Mouse (Mus musculus): ENCODE data around the gene Etfbkmt. TPM values are rescaled to one million over a fixed set of nuclear protein-coding genes. Genes with fewer than 3 reads are reported as not detected.
"Not testable (repeated sequence)": the region's sequence is repeated elsewhere in the genome, so short reads cannot be mapped to it uniquely, and the experiment has no call there.

Etfbkmt gene
- polyA plus RNA-seq, 1 experiment from 2014 or later, result 12.7 TPM

DNA sequence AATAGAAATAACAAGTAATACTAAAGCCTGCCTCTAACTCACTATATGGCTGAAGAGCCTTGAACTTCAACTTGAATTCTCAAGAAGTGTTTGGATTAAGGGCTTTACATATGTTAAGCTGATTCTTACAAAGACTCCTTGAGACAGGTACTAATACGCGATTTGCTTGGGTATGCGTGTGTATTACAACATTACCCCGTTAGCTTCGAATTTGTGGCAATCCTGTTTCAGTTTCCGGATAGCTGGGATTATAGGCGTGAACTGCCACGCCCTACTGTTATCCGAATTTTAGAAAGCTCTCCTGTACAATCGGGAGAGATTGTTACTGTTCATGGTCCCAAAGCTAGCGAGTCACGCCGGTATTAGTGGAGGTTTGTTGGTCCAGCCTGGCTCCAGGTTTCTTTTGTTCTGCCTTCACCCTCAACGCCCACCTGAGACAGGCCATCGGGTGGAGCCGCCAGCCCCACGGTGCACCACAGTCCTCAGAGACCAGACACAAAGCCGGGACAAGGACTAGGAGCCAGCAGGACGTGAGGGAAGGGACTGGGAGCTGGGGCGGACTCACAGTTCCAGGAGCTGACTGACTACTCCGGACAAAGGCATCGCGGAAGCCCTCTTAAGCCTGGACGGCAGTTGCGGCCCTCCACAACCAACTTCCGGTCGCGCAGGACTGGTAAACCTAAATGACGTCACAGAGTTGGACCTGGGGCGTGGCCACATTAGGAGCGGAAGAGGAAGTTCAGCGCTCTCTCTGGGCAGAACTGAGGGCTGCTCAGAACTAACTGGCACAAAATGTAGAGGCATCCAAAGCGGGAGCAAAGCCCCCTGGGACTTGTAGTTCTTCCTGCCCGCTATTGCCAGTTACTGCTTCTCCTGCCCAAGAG is 48.6 kb downstream of the Etfbkmt start, which contains the start of gene Amn1:
Amn1 (minus strand) TSS at position 672 of the 884 bp plus-strand sequence.
- Histone ChIP-seq H3K9me3 (replicated peaks) (no peaks in the 10 kb centered on the region), H3K9ac (peak within 1 kb of the TSS; percentile 88), H3K27me3 (no peaks in the 10 kb centered on the region), H3K27ac (peak within 1 kb of the TSS; percentile 96), H3K4me3 (peak within 1 kb of the TSS; percentile 97), H3K4me1 (replicated peaks) (peaks cover 14% of the 10 kb centered on the region), H3K4me2 (peak within 1 kb of the TSS; percentile 76), H3K36me3 (peaks cover 6% of the 10 kb centered on the region; the same call in 1 of the 2 replicates)
- under 1% methylated on average over 34 of the region's 34 CpGs for WGBS
- peak; percentile 99 for ATAC-seq (replicated peaks; ENCODE audit: insufficient number of reproducible peaks, insufficient read depth, low FRiP score, low read depth)

DNA sequence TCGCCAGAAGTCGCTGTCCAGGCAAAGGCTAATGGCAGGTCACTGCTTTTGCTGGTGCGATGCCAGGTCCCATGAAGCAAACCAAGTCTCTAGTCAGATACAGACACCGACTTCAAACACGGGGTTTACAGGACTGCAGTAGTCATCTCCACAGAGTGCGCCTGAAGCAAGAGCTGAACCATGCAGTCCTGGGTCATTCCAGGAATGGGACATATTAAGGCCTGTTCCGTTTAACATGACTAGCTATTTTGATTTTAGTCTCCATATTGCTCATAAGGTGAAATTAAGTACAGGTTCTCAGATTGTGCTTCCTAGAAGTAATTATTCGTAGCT is 49.2 kb downstream of the Etfbkmt start:
- H3K36me3 ChIP-seq, result peaks cover 2% of the 10 kb centered on the region; the same call in 1 of the 2 replicates
- peak overlapping the region; percentile 76 for H3K4me2 ChIP-seq
- no peaks in the 10 kb centered on the region for H3K9me3 ChIP-seq (replicated peaks)
- 33% methylated on average over 8 of the region's 8 CpGs for WGBS
- H3K27ac ChIP-seq, result peak overlapping the region; percentile 96
- H3K27me3 ChIP-seq, result no peaks in the 10 kb centered on the region
- H3K9ac ChIP-seq, result peak overlapping the region; percentile 43; the same call in 1 of the 2 replicates
- H3K4me3 ChIP-seq, result peak overlapping the region; percentile 97
- peaks cover 14% of the 10 kb centered on the region for H3K4me1 ChIP-seq (replicated peaks)
- peak; percentile 40; the same call in 1 of the 2 replicates for ATAC-seq (replicated peaks; ENCODE audit: insufficient number of reproducible peaks, insufficient read depth, low FRiP score, low read depth)

GRCm38 (mm10) chr6:149189340-149189922 is 49.8 kb downstream of the Etfbkmt start:
- Histone ChIP-seq H3K27me3 (no peaks in the 10 kb centered on the region), H3K36me3 (no peaks in the 10 kb centered on the region), H3K4me2 (peak overlapping the region; percentile 76), H3K4me1 (replicated peaks) (peaks cover 14% of the 10 kb centered on the region), H3K9ac (no peak overlapping the region), H3K9me3 (replicated peaks) (no peaks in the 10 kb centered on the region), H3K27ac (no peak overlapping the region), H3K4me3 (peak overlapping the region; percentile 97; the same call in 1 of the 2 replicates)
- ATAC-seq (replicated peaks; ENCODE audit: insufficient number of reproducible peaks, insufficient read depth, low FRiP score, low read depth), result no peak
- 90% methylated on average over 16 of the region's 16 CpGs for WGBS

DNA sequence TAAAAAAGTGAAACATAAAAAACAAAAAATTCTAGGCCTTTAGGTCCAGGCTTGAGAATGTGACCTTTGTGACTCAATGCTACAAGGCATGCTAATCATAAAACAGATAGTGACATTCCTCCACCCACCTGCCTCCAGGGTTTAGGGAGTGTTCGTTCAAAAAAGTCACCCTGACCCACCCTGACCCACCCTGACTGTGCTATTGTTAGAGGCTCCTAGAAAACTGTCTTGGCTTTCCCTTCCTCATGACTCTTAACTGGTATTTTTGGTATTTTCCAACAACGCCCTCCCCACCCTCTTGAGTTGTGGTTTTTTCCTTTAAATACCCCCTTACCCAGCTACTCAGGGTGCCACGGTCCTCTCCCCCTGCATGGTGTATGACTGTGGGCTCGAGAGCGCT is 52.3 kb downstream of the Etfbkmt start:
- ATAC-seq (replicated peaks; ENCODE audit: insufficient number of reproducible peaks, insufficient read depth, low FRiP score, low read depth); H3K4me2 ChIP-seq; H3K36me3 ChIP-seq; H3K27me3 ChIP-seq; H3K9ac ChIP-seq; H3K27ac ChIP-seq; H3K4me1 ChIP-seq (replicated peaks); H3K4me3 ChIP-seq; H3K9me3 ChIP-seq (replicated peaks): not testable (repeated sequence)
- 81% methylated on average over 5 of the region's 5 CpGs for WGBS

- no peaks in the 10 kb centered on the region for H3K9me3 ChIP-seq (replicated peaks)
- H3K36me3 ChIP-seq, result no peaks in the 10 kb centered on the region
- no peak for ATAC-seq (replicated peaks; ENCODE audit: insufficient number of reproducible peaks, insufficient read depth, low FRiP score, low read depth)
- H3K27ac ChIP-seq, result no peak overlapping the region
- no peak overlapping the region for H3K4me3 ChIP-seq
- 54% methylated on average over 5 of the region's 5 CpGs for WGBS
- H3K9ac ChIP-seq, result no peak overlapping the region
- H3K4me2 ChIP-seq, result no peak overlapping the region
- no peaks in the 10 kb centered on the region for H3K27me3 ChIP-seq
- peaks cover 2% of the 10 kb centered on the region; the same call in 1 of the 2 replicates for H3K4me1 ChIP-seq (replicated peaks)
These were observed 53.7 kb downstream of the Etfbkmt start for GRCm38 (mm10) chr6:149193276-149193905.

DNA sequence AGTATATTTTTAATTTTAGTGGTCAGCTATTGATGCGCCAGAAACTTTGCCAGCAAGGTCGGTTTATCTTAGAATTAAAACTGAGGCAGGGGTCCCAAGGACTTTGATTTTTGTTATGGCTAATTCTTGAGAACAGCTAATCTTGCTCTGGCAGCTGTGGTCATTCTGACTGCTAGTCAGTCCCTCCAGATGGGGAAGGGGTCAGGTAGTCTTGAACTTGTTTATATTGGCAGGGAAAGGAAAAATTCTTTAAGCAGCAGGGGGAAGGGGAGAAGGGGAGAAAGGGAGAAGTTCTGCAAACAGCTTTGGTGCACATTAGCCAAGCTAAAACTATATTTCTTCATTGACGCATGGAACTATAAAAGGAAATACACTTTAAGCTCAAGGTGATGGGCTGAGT is 57.5 kb downstream of the Etfbkmt start:
- H3K9me3 ChIP-seq (replicated peaks), result no peaks in the 10 kb centered on the region
- no peak for ATAC-seq (replicated peaks; ENCODE audit: insufficient number of reproducible peaks, insufficient read depth, low FRiP score, low read depth)
- 54% methylated on average over 3 of the region's 3 CpGs for WGBS
- no peak overlapping the region for H3K4me2 ChIP-seq
- H3K9ac ChIP-seq, result no peak overlapping the region
- H3K4me1 ChIP-seq (replicated peaks), result no peaks in the 10 kb centered on the region
- H3K27me3 ChIP-seq, result no peaks in the 10 kb centered on the region
- H3K27ac ChIP-seq, result no peak overlapping the region
- H3K36me3 ChIP-seq, result no peaks in the 10 kb centered on the region
- H3K4me3 ChIP-seq, result no peak overlapping the region

- no peak overlapping the region for H3K4me2 ChIP-seq
- H3K4me1 ChIP-seq (replicated peaks), result no peaks in the 10 kb centered on the region
- no peak for ATAC-seq (replicated peaks; ENCODE audit: insufficient number of reproducible peaks, insufficient read depth, low FRiP score, low read depth)
- no peak overlapping the region for H3K27ac ChIP-seq
- no peaks in the 10 kb centered on the region for H3K36me3 ChIP-seq
- no peaks in the 10 kb centered on the region for H3K9me3 ChIP-seq (replicated peaks)
- no peak overlapping the region for H3K4me3 ChIP-seq
- no peak overlapping the region for H3K9ac ChIP-seq
- H3K27me3 ChIP-seq, result no peaks in the 10 kb centered on the region
These were observed 58.9 kb downstream of the Etfbkmt start for GRCm38 (mm10) chr6:149198572-149198971.

Other genes with a start within 250 kb of the Etfbkmt start
- gene Caprin2, start 243.6 kb upstream of the Etfbkmt start, polyA plus RNA-seq (2015; fragmentation: Nextera tagmentation; extraction: Ambion mirVana), result 10.7 and 12.7 TPM in 2 replicates
- gene Sinhcaf, start 193.4 kb upstream of the Etfbkmt start, polyA plus RNA-seq (2015; fragmentation: Nextera tagmentation; extraction: Ambion mirVana), result 44.6 and 54.0 TPM in 2 replicates
- 6.0 and 6.2 TPM in 2 replicates for gene Dennd5b, start 38.2 kb upstream of the Etfbkmt start, polyA plus RNA-seq (2015; fragmentation: Nextera tagmentation; extraction: Ambion mirVana)
- not detected in 2 replicates for gene Gm10203, start 9.7 kb upstream of the Etfbkmt start, polyA plus RNA-seq (2015; fragmentation: Nextera tagmentation; extraction: Ambion mirVana)
- 23.3 and 26.7 TPM in 2 replicates for gene Amn1, start 48.9 kb downstream of the Etfbkmt start, polyA plus RNA-seq (2015; fragmentation: Nextera tagmentation; extraction: Ambion mirVana)
- gene Resf1, start 169.6 kb downstream of the Etfbkmt start, polyA plus RNA-seq (2015; fragmentation: Nextera tagmentation; extraction: Ambion mirVana), result 25.5 and 26.2 TPM in 2 replicates

Measured in heart, embryonic 15.5 days (tissue).